Mouse (Mus musculus): Measurements from ENCODE around the gene Litaf. TPM values are rescaled to one million over a fixed set of nuclear protein-coding genes. Genes with fewer than 3 reads are reported as not detected.

Litaf gene
- total RNA-seq, 2 experiments from 2014 or later, result 4.8 to 9.3 TPM

GRCm38 (mm10) chr16:11062794-11063721 is 2.9 kb downstream of the Litaf start:
- TF ChIP-seq CTCF (IDR thresholded peaks at IDR 0.05), result no peak
- intact Hi-C loops (cut with DNase I), result no loop called here
- Histone ChIP-seq H3K27ac (peak overlapping the region; percentile 86), H3K4me3 (peak overlapping the region; percentile 44)
- peak; percentile 90 for DNase-seq

GRCm38 (mm10) chr16:11060645-11061044 is 5.3 kb downstream of the Litaf start, which contains the start of gene Snn:
Snn (plus strand) TSS chr16:11060945.
- TF ChIP-seq CTCF (IDR thresholded peaks at IDR 0.05), result no peak
- no peak for DNase-seq
- Histone ChIP-seq H3K27ac (no peak within 1 kb of the TSS), H3K4me3 (no peak within 1 kb of the TSS)
- intact Hi-C loops (cut with DNase I), result no loop called here

- intact Hi-C loops (cut with DNase I), result no loop called here
- no peak overlapping the region for H3K27ac ChIP-seq
- no peak for DNase-seq
- H3K4me3 ChIP-seq, result no peak overlapping the region
- no peak for TF ChIP-seq CTCF (IDR thresholded peaks at IDR 0.05)
These were observed 10.0 kb downstream of the Litaf start for GRCm38 (mm10) chr16:11055916-11056315.

- Histone ChIP-seq H3K27ac (peak overlapping the region; percentile 72), H3K4me3 (no peak overlapping the region)
- intact Hi-C loops (cut with DNase I), result no loop called here
- peak; percentile 60 for DNase-seq
- TF ChIP-seq CTCF (IDR thresholded peaks at IDR 0.05), result peak; percentile 23; the same call in 1 of the 2 replicates
These were observed 11.1 kb downstream of the Litaf start for GRCm38 (mm10) chr16:11054871-11055270.

GRCm38 (mm10) chr16:11054409-11054808 is 11.5 kb downstream of the Litaf start:
- TF ChIP-seq CTCF (IDR thresholded peaks at IDR 0.05), result no peak
- Histone ChIP-seq H3K27ac (peak overlapping the region; percentile 72; the same call in 1 of the 2 replicates), H3K4me3 (no peak overlapping the region)
- DNase-seq, result no peak
- intact Hi-C loops (cut with DNase I), result no loop called here

GRCm38 (mm10) chr16:11051134-11051533 is 14.8 kb downstream of the Litaf start:
- intact Hi-C loops (cut with DNase I), result no loop called here
- DNase-seq, result no peak
- Histone ChIP-seq H3K27ac (no peak overlapping the region), H3K4me3 (no peak overlapping the region)
- TF ChIP-seq CTCF (IDR thresholded peaks at IDR 0.05), result no peak

- no peak for TF ChIP-seq CTCF (IDR thresholded peaks at IDR 0.05)
- intact Hi-C loops (cut with DNase I), result no loop called here
- no peak overlapping the region for H3K27ac ChIP-seq
- H3K4me3 ChIP-seq, result no peak overlapping the region
- DNase-seq, result no peak
These were observed 15.7 kb downstream of the Litaf start for GRCm38 (mm10) chr16:11050226-11050625.

GRCm38 (mm10) chr16:11047130-11047529 is 18.8 kb downstream of the Litaf start:
- DNase-seq, result no peak
- Histone ChIP-seq H3K4me3 (no peak overlapping the region), H3K27ac (no peak overlapping the region)
- TF ChIP-seq CTCF (IDR thresholded peaks at IDR 0.05), result no peak
- intact Hi-C loops (cut with DNase I), result no loop called here

GRCm38 (mm10) chr16:11046437-11046836 is 19.5 kb downstream of the Litaf start:
- no peak for DNase-seq
- Histone ChIP-seq H3K27ac (peak overlapping the region; percentile 31; the same call in 1 of the 2 replicates), H3K4me3 (no peak overlapping the region)
- no peak for TF ChIP-seq CTCF (IDR thresholded peaks at IDR 0.05)
- intact Hi-C loops (cut with DNase I), result no loop called here

GRCm38 (mm10) chr16:11043239-11043638 is 22.7 kb downstream of the Litaf start:
- Histone ChIP-seq H3K27ac (no peak overlapping the region), H3K4me3 (no peak overlapping the region)
- intact Hi-C loops (cut with DNase I), result no loop called here
- no peak for DNase-seq
- TF ChIP-seq CTCF (IDR thresholded peaks at IDR 0.05), result no peak

GRCm38 (mm10) chr16:11040603-11041002 is 25.4 kb downstream of the Litaf start:
- DNase-seq, result no peak
- TF ChIP-seq CTCF (IDR thresholded peaks at IDR 0.05), result no peak
- Histone ChIP-seq H3K4me3 (no peak overlapping the region), H3K27ac (no peak overlapping the region)
- intact Hi-C loops (cut with DNase I), result no loop called here

- TF ChIP-seq CTCF (IDR thresholded peaks at IDR 0.05), result peak; percentile 93
- Histone ChIP-seq H3K27ac (no peak overlapping the region), H3K4me3 (no peak overlapping the region)
- intact Hi-C loops (cut with DNase I), result loop anchor here (2.0 to 5.0 kb wide), 4 partner anchors 36 to 381 kb away; no protein-coding TSS in a partner anchor
- DNase-seq, result peak; percentile 80
These were observed 30.0 kb downstream of the Litaf start for GRCm38 (mm10) chr16:11035790-11036431.

- TF ChIP-seq CTCF (IDR thresholded peaks at IDR 0.05), result no peak
- no peak overlapping the region for H3K27ac ChIP-seq
- intact Hi-C loops (cut with DNase I), result loop anchor here (5.0 kb wide), 2 partner anchors 37 to 382 kb away; no protein-coding TSS in a partner anchor
- H3K4me3 ChIP-seq, result no peak overlapping the region
- DNase-seq, result no peak
These were observed 30.7 kb downstream of the Litaf start for GRCm38 (mm10) chr16:11035273-11035672.

Measured in gastrocnemius, adult 2 months (tissue).